Mouse (Mus musculus) forebrain, embryonic 11.5 days (tissue): ENCODE measurements around the gene Tmem135. TPM values are rescaled to one million over a fixed set of nuclear protein-coding genes. Genes with fewer than 3 reads are reported as not detected.
"Not testable (repeated sequence)": the region's sequence is repeated elsewhere in the genome, so short reads cannot be mapped to it uniquely, and the experiment has no call there.

Source experiments
- ATAC-seq: fragments of 200-750 bp; cut with Nextera tagmentation; replicated peaks from 2 replicates; pipeline ENCODE4 v1.8.0; 2017; ENCODE audit warnings: moderate TSS enrichment; ENCODE audit not compliant: low FRiP score
- DNase-seq: peaks from one replicate; pipeline ENCODE4 v3.0.0-alpha.2; 2017; ENCODE audit warnings: low spot score
- H3K27ac ChIP-seq: fragments of 300-500 bp; sonication (generic); 2 replicates; pipeline ENCODE4 v1.5.1; 2014; ENCODE audit warnings: low read depth, low read length
- H3K27me3 ChIP-seq: fragments of 300-500 bp; sonication (generic); 2 replicates; pipeline ENCODE4 v1.6.1; 2014; ENCODE audit warnings: mild to moderate bottlenecking, low read length, mixed read lengths; ENCODE audit not compliant: control insufficient read depth, insufficient read depth
- H3K36me3 ChIP-seq: fragments of 300-500 bp; sonication (generic); 2 replicates; pipeline ENCODE4 v1.6.1; 2014; ENCODE audit warnings: mild to moderate bottlenecking, low read length, moderate library complexity, mixed read lengths; ENCODE audit not compliant: control insufficient read depth, insufficient read depth
- H3K4me1 ChIP-seq: fragments of 300-500 bp; sonication (generic); replicated peaks from 2 replicates; pipeline ENCODE4 v1.6.1; 2014; ENCODE audit warnings: low read length, mixed read lengths; ENCODE audit not compliant: control insufficient read depth, insufficient read depth
- H3K4me2 ChIP-seq: fragments of 300-500 bp; sonication (generic); 2 replicates; pipeline ENCODE4 v1.6.1; 2014; ENCODE audit warnings: low read depth, mild to moderate bottlenecking, low read length, moderate library complexity, mixed read lengths; ENCODE audit not compliant: severe bottlenecking
- H3K4me3 ChIP-seq: fragments of 300-500 bp; sonication (generic); 2 replicates; pipeline ENCODE4 v1.5.1; 2014; ENCODE audit warnings: low read depth, low read length
- H3K9ac ChIP-seq: fragments of 300-500 bp; sonication (generic); 2 replicates; pipeline ENCODE4 v1.6.1; 2014; ENCODE audit warnings: low read length
- H3K9me3 ChIP-seq: fragments of 300-500 bp; sonication (generic); 2 replicates; pipeline ENCODE4 v1.6.1; 2016; ENCODE audit warnings: low read length, mixed read lengths; ENCODE audit not compliant: control insufficient read depth
- WGBS: fragments of 180-500 bp; shearing (Covaris S2); extraction: QIAGEN DNeasy Blood & Tissue Kit; methylation state at CpG from one replicate; pipeline ENCODE4 v1.1.7; 2014; 5-methylcytosine and 5-hydroxymethylcytosine counted together
- polyA plus RNA-seq: library from polyadenylated mRNA; unstranded; fragments of >200 nt; fragmentation: Nextera tagmentation; extraction: Ambion mirVana; gene quantifications from 2 replicates; pipeline ENCODE4 v1.2.1, GENCODE M21; 2014

The Tmem135 gene
- polyA plus RNA-seq, 1 experiment from 2014 or later = 16.2 TPM

DNA sequence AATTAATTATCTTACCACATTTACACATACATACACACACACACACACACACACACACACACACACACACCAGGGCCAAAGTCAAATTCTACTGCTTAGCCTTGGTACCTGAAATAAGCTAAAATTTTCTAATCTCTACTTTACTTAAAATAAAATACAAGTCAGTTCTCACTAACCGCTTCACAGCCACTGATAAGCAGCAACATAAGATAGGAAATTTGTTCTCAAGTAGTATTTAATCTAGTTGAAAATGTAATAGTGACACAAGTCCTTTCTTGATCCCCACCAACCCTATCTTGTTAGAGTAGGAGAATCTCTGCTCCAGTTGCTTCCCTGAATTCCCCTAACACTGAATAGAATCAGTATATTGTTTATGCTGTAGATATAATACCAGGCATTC lies 67.6 kb downstream of the Tmem135 start:
- Histone ChIP-seq H3K9ac (no peak overlapping the region), H3K4me2 (no peak overlapping the region), H3K27ac (no peak overlapping the region), H3K9me3 (no peaks in the 10 kb centered on the region), H3K36me3 (no peaks in the 10 kb centered on the region), H3K4me1 (no peaks in the 10 kb centered on the region; the same call in 1 of the 2 replicates), H3K27me3 (no peaks in the 10 kb centered on the region), H3K4me3 (no peak overlapping the region)
- DNase-seq (no peak), ATAC-seq (no peak)
- 95% methylated on average over 1 of the region's 1 CpGs for WGBS

DNA sequence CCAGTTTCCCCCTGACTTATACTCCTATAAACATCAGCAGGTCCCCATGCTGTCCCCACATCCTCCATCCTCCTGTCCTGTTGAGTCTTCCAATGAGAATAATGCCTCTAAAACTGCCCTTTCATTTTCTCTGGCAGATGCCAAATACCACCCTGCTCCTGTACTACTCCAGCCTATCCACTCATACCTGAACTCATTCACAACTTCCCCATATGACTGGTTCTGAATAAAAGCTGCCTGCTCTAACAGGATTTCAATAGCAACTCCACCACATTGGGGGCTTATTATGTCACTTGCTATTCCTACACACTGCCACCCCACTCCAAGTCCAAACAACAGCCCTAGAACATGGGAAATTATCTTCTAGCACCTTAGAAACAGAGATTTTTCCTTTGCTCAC lies 68.7 kb downstream of the Tmem135 start:
- H3K4me3 ChIP-seq = no peak overlapping the region
- ATAC-seq (no peak), DNase-seq (no peak)
- H3K4me1 ChIP-seq = no peaks in the 10 kb centered on the region; the same call in 1 of the 2 replicates
- no peak overlapping the region for H3K4me2 ChIP-seq
- no peak overlapping the region for H3K27ac ChIP-seq
- no peak overlapping the region for H3K9ac ChIP-seq
- H3K9me3 ChIP-seq = no peaks in the 10 kb centered on the region
- no peaks in the 10 kb centered on the region for H3K27me3 ChIP-seq
- no peaks in the 10 kb centered on the region for H3K36me3 ChIP-seq

DNA sequence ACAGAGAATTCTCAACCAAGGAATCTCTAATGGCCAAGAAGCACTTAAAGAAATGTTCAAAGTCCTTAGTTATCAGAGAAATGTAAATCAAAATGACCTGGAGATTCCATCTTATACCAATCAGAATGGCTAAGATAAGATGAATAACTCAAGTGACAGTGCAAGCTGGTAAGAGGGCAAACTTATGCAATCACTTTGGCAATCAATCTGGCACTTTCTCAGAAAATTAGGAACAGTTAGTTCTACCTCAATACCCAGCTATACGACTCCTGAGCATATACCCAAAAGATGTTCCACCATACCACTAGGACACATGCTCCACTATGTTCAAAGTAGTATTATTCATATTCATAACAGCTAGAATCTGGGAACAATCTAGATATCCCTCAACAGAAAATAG lies 74.1 kb downstream of the Tmem135 start:
- Histone ChIP-seq H3K36me3 (no peaks in the 10 kb centered on the region), H3K27ac (no peak overlapping the region), H3K27me3 (no peaks in the 10 kb centered on the region), H3K9me3 (no peaks in the 10 kb centered on the region), H3K4me3 (no peak overlapping the region), H3K9ac (no peak overlapping the region), H3K4me1 (no peaks in the 10 kb centered on the region), H3K4me2 (no peak overlapping the region)
- ATAC-seq (no peak), DNase-seq (no peak)
- WGBS = 86% methylated on average over 1 of the region's 1 CpGs

DNA sequence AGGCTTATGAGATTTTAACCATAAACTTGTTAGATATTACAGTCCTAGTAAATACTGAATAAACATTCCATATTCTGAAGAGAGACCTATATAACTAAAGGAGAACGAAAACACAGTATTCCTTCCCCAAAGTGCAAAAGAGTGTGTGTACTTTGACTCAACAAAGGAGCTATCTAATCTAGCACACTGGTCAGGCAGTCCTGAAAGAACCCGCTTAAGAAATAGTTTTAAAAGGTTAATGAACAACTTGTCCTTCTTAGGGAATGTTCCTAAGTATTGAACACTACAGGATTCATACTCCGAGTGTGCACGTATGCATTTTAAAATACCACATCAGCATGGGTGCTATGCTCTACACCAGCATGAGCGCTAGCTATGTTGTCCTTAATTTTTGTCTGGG lies 76.3 kb downstream of the Tmem135 start:
- Histone ChIP-seq H3K27ac (no peak overlapping the region), H3K9me3 (no peaks in the 10 kb centered on the region), H3K4me2 (no peak overlapping the region), H3K4me3 (no peak overlapping the region), H3K27me3 (no peaks in the 10 kb centered on the region), H3K9ac (no peak overlapping the region), H3K4me1 (no peaks in the 10 kb centered on the region), H3K36me3 (no peaks in the 10 kb centered on the region)
- ATAC-seq (no peak), DNase-seq (no peak)
- 92% methylated on average over 5 of the region's 5 CpGs for WGBS

DNA sequence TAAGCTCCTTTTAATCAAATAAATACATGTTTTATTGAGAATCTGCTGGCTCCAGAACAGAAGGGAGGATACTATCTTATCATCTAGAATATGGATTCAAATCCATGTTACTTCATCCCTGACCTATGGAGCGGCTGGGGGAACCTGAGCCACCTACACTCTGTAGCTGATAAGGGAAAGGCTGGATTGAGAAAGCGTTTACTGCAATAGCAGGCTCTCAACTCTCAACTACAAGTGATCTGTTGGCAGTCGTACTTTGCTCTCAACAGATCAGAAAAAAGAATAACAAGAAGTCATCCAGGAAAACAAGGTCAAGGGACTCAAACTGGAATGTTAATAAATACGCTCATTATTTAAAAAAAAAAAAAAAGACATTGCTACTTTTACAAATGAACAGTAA lies 77.3 kb downstream of the Tmem135 start:
- no peak for ATAC-seq
- no peak overlapping the region for H3K9ac ChIP-seq

DNA sequence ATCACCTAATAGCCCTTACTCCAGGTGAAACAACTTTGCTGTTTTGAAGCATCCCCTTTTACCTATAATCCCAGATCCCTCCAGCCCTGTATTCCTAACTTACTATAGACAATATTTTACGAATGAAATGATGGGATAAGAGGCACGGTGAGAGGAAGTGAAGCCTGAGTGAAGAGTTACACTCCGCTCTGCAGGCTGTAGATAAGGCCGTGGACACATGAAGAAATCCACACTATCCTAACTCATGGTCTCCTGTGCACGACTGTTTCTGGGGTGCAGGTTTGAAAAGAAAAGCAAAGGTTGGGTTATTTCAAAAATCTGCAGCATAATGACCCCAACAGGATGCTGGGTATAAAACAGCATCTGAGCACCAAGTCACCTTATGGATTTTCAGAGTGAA lies 77.8 kb downstream of the Tmem135 start:
- no peak overlapping the region for H3K4me3 ChIP-seq
- H3K9ac ChIP-seq = no peak overlapping the region
- H3K4me2 ChIP-seq = no peak overlapping the region
- WGBS = 89% methylated on average over 5 of the region's 5 CpGs
- no peak for DNase-seq
- H3K27me3 ChIP-seq = no peaks in the 10 kb centered on the region
- no peak for ATAC-seq
- no peaks in the 10 kb centered on the region for H3K36me3 ChIP-seq
- no peaks in the 10 kb centered on the region for H3K9me3 ChIP-seq
- H3K4me1 ChIP-seq = no peaks in the 10 kb centered on the region
- H3K27ac ChIP-seq = no peak overlapping the region

More for the DNA sequence above, 77.3 kb downstream of the Tmem135 start:
- Histone ChIP-seq H3K27me3 (no peaks in the 10 kb centered on the region), H3K4me3 (no peak overlapping the region), H3K4me2 (no peak overlapping the region), H3K27ac (no peak overlapping the region), H3K4me1 (no peaks in the 10 kb centered on the region), H3K36me3 (no peaks in the 10 kb centered on the region), H3K9me3 (no peaks in the 10 kb centered on the region)
- DNase-seq = no peak
- WGBS = 81% methylated on average over 4 of the region's 4 CpGs

DNA sequence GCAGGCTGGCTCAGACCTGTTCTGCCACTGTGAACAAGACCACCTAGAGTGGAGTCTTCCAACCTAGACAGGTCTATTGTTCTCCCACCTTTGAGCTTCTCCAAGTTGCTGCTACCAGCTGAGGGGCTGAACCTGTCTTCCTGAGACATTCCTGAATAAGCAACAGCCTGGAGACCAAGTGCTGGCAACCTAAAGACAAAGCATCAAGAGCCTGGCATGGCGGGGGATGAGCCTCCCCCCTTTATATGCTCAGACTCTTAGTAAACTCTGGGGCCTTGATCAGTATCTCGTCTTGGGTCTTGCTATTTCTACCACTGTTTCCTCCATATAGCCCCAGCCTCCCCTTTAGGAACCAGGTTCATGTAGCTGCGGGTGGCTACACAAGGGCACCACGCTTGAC lies 81.3 kb downstream of the Tmem135 start:
- not testable (repeated sequence) for H3K9me3 ChIP-seq, H3K9ac ChIP-seq, H3K36me3 ChIP-seq, H3K4me1 ChIP-seq, ATAC-seq, H3K27ac ChIP-seq, H3K4me3 ChIP-seq, H3K4me2 ChIP-seq, H3K27me3 ChIP-seq, DNase-seq
- 87% methylated on average over 4 of the region's 4 CpGs for WGBS

DNA sequence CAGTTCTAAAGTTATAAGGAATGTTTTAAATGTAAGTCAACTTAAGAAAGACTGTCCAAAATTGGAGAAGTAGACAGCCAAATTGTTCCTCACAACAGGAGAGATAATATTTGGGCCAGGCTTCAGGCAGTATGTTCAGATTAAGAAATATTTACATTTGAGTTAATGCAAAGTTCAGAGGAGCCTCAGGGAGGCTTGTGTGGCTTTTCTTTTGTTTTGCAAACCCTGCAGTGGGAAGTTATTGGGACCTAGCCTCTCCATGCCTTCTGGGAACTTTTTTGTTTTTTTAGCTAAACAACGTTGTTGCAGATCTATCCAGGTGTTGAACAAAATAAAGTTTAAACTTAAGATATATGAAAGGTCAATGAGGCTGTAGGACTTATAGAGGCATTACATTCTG lies 84.7 kb downstream of the Tmem135 start:
- Histone ChIP-seq H3K27ac (no peak overlapping the region), H3K9me3 (no peaks in the 10 kb centered on the region), H3K9ac (no peak overlapping the region), H3K4me1 (no peaks in the 10 kb centered on the region), H3K4me2 (no peak overlapping the region), H3K27me3 (no peaks in the 10 kb centered on the region), H3K4me3 (no peak overlapping the region), H3K36me3 (no peaks in the 10 kb centered on the region; the same call in 1 of the 2 replicates)
- 84% methylated on average over 1 of the region's 1 CpGs for WGBS
- no peak for ATAC-seq
- DNase-seq = no peak

DNA sequence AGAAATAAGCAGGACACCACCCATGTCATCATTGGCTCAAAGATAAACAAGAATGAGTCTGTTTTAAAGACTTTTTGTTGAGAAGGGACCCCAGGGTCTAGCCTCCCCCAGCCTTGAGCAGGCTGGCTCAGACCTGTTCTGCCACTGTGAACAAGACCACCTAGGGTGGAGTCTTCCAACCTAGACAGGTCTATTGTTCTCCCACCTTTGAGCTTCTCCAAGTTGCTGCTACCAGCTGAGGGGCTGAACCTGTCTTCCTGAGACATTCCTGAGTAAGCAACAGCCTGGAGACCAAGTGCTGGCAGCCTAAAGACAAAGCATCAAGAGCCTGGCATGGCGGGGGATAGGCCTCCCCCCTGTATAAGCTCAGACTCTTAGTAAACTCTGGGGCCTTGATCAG lies 86.9 kb downstream of the Tmem135 start:
- not testable (repeated sequence) for ATAC-seq, H3K4me3 ChIP-seq, H3K4me1 ChIP-seq, DNase-seq, H3K9ac ChIP-seq, H3K27me3 ChIP-seq, H3K4me2 ChIP-seq, H3K9me3 ChIP-seq, H3K27ac ChIP-seq, H3K36me3 ChIP-seq
- 88% methylated on average over 1 of the region's 1 CpGs for WGBS
